Mouse (Mus musculus): ENCODE data around the gene Fat3.

DNA sequence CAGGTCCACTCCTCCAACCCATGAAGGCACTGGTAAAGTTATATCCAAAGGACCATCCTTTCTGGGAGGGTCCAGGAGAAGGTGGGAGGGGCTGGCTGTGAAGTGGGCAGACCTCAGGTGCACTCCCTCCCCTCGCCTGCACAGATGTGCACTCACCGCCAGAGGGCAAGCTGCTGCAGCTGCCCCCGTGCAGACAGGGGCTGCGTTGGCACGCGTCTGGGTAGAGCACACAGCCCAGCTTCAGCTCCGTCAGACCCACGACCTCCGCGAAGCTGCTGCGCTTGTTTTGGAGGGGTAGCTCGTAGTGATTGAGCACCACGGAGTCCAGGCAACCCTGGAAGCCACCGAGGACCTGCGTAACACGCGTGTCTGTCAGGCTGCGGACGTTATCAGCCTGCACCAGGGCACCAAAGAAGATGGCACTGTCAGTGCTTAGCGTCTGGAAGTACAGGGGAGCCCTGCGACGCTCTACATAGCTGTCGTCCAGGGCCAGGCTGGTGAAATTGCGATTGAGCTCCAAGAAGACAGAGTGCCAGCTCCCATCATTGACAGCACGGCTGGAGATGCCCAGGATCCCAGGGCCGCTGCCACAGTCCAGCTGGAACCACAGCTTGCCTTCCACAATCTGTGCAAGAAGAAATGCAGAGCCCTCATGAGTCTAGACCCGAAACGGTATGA lies 563.1 kb downstream of the Fat3 start:
- TF ChIP-seq GATA1 (IDR thresholded peaks at IDR 0.05; ENCODE audit: borderline replicate concordance, low read length) (no peak), FLI1 (IDR thresholded peaks at IDR 0.05; ENCODE audit: low read length) (no peak)
